Mouse (Mus musculus) spleen, adult 2 months (tissue): ENCODE results near the gene Serpinb1a.

ENCODE experiments used
- CTCF ChIP-seq: fragments of 200-500 bp; IDR thresholded peaks from 2 replicates; pipeline ENCODE4 v1.5.1; 2011; ENCODE audit warnings: mild to moderate bottlenecking, inconsistent platforms; ENCODE audit not compliant: insufficient read depth, insufficient read length, insufficient replicate concordance; ENCODE audit errors: extremely low read depth
- POLR2A ChIP-seq: fragments of 200-500 bp; IDR thresholded peaks from 2 replicates; pipeline ENCODE4 v1.6.1; 2011; ENCODE audit warnings: low read depth, low read length, inconsistent platforms

DNA sequence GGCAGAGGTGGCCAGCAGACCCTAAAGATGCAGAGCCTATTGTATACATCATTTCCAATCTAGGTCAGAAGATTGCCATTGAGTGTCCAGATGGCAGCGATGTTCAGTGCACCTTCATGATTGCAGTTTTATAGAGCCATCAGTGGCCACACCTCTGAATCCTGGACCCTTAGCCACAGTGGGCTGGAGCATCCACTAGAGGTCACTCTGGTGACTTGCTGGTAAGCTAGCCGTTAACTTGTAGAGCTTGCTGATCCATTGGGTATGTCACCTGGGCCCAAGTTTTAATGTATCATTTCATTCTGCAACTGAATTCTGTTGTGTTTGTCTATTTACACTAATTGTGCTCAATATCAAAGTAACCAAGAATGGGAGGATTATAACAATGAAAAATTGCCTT is 14.6 kb upstream of the Serpinb1a start:
- TF ChIP-seq POLR2A: no peak
- no peak for TF ChIP-seq CTCF
